Mouse (Mus musculus): ENCODE measurements around the gene Oaf. TPM values are rescaled to one million over a fixed set of nuclear protein-coding genes. Genes with fewer than 3 reads are reported as not detected.

Oaf gene
- total and polyA plus RNA-seq, 3 experiments: not detected

DNA sequence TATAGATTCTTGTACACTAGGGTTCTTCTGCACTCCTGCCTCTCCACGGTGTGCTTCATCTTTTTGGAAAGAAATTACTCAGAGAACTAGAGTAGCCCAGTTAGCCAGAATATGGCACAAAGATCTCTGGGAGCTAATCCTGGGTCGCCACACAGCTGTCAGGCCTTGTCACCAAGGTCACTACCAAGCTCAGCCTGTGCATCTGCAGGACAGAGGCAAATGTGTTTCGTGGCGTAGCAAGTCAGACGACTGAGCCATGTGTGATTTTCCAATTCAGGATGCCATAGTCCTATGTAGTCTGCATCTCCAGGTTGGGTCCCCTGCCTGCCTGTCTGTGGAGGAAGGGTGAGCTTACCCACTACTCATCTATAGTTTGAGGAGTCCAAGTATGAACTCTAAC, 6.7 kb downstream of the Oaf start:
- H3K4me2 ChIP-seq (ENCODE audit: insufficient read depth, low read depth, poor library complexity, severe bottlenecking): no peak overlapping the region

DNA sequence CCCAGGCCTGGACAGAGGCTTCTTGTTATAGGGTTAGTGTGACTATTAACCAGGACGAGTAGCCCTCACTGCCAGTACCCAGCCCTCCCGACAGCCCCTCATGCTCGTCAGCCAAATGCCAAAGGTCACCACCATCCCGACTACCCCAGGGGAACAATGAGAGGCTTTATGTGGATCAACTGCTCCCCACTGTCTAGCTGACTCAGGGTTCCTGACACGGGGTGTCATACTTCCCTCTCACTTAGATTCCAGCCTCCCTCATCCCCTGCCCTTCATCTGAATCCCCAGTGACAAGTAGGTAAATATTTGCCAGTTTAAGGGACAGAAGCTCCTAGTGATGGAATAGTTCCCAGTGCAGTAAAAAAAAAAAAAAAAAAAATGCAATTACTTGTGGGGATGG, 7.4 kb downstream of the Oaf start:
- no peaks in the 10 kb centered on the region for H3K4me1 ChIP-seq (ENCODE audit: control insufficient read depth in 1 of 2, insufficient read depth in 2 of 2)
- no peaks in the 10 kb centered on the region for H3K9me3 ChIP-seq (replicated peaks; ENCODE audit: low read length)
- DNase-seq (ENCODE audit: extremely low read depth): no peak
- H3K27ac ChIP-seq (ENCODE audit: insufficient read depth, low read depth): no peak overlapping the region
- H3K4me2 ChIP-seq (ENCODE audit: insufficient read depth, low read depth, poor library complexity, severe bottlenecking): no peak overlapping the region
- dilution Hi-C loops (cut with MboI; ENCODE audit: extremely low pct_ligation_motif_present, extremely low pct_unique_long_range_greater_than_20kb, low sequenced_read_pairs) (no loop called here), in situ Hi-C loops (cut with MboI; ENCODE audit: low pct_ligation_motif_present, low pct_unique_long_range_greater_than_20kb, low sequenced_read_pairs) (no loop called here)
- no peaks in the 10 kb centered on the region for H3K36me3 ChIP-seq (replicated peaks in 1 of 2; ENCODE audit: control insufficient read depth in 1 of 2, insufficient read depth in 1 of 2, low read length in 1 of 2)
- no peak overlapping the region for H3K4me3 ChIP-seq (replicated peaks in 1 of 3; ENCODE audit: low read depth in 2 of 3, low read length in 2 of 3, poor library complexity in 1 of 3)
- no peak for TF ChIP-seq ZNF384 (IDR thresholded peaks at IDR 0.05; ENCODE audit: low read depth, low read length)
- TF ChIP-seq ELF1 (IDR thresholded peaks at IDR 0.05; ENCODE audit: low read depth, low read length): no peak
- no peak for TF ChIP-seq MAZ (IDR thresholded peaks at IDR 0.05; ENCODE audit: low read depth, low read length)
- TF ChIP-seq CHD2 (IDR thresholded peaks at IDR 0.05; ENCODE audit: low read length): no peak
- TF ChIP-seq MEF2A (IDR thresholded peaks at IDR 0.05; ENCODE audit: borderline replicate concordance, low read depth, low read length): no peak
- no peak for TF ChIP-seq USF2 (conservative IDR thresholded peaks at IDR 0.05; ENCODE audit: low read depth, low read length)
- no peak for TF ChIP-seq NELFE (IDR thresholded peaks at IDR 0.05; ENCODE audit: low read depth, low read length)
- H3K79me2 ChIP-seq (replicated peaks; ENCODE audit: control insufficient read depth, extremely low read depth, insufficient read depth, poor library complexity, severe bottlenecking): no peaks in the 10 kb centered on the region
- no peak overlapping the region for H3K9ac ChIP-seq (ENCODE audit: insufficient read depth, low read depth)
- peaks cover 17% of the 10 kb centered on the region for H3K27me3 ChIP-seq (replicated peaks)

More for the DNA sequence above, 6.7 kb downstream of the Oaf start:
- Histone ChIP-seq H3K79me2 (replicated peaks; ENCODE audit: control insufficient read depth, extremely low read depth, insufficient read depth, poor library complexity, severe bottlenecking) (no peaks in the 10 kb centered on the region), H3K9me3 (replicated peaks; ENCODE audit: low read length) (no peaks in the 10 kb centered on the region), H3K4me3 (replicated peaks in 1 of 3; ENCODE audit: low read depth in 2 of 3, low read length in 2 of 3, poor library complexity in 1 of 3) (no peak overlapping the region), H3K9ac (ENCODE audit: insufficient read depth, low read depth) (no peak overlapping the region), H3K27ac (ENCODE audit: insufficient read depth, low read depth) (no peak overlapping the region), H3K4me1 (ENCODE audit: control insufficient read depth in 1 of 2, insufficient read depth in 2 of 2) (no peaks in the 10 kb centered on the region), H3K27me3 (replicated peaks) (peaks cover 13% of the 10 kb centered on the region), H3K36me3 (replicated peaks in 1 of 2; ENCODE audit: control insufficient read depth in 1 of 2, insufficient read depth in 1 of 2, low read length in 1 of 2) (no peaks in the 10 kb centered on the region)
- in situ Hi-C loops (cut with MboI; ENCODE audit: low pct_ligation_motif_present, low pct_unique_long_range_greater_than_20kb, low sequenced_read_pairs): no loop called here
- no peak for DNase-seq (ENCODE audit: extremely low read depth)
- no peak for TF ChIP-seq SIN3A (IDR thresholded peaks at IDR 0.05; ENCODE audit: low read length)
- no peak for TF ChIP-seq ZKSCAN1 (IDR thresholded peaks at IDR 0.05; ENCODE audit: borderline replicate concordance, low read depth, low read length)
- no peak for TF ChIP-seq MAX (IDR thresholded peaks at IDR 0.05; ENCODE audit: low read length)
- no peak for TF ChIP-seq CHD1 (IDR thresholded peaks at IDR 0.05; ENCODE audit: low read depth, low read length)
- no peak for TF ChIP-seq EP300 (IDR thresholded peaks at IDR 0.05; ENCODE audit: low read length)
- no peak for TF ChIP-seq MAZ (IDR thresholded peaks at IDR 0.05; ENCODE audit: low read depth, low read length)
- no peak for TF ChIP-seq ETS1 (conservative IDR thresholded peaks at IDR 0.05; ENCODE audit: low read depth, low read length)
- TF ChIP-seq CHD2 (IDR thresholded peaks at IDR 0.05; ENCODE audit: low read length): no peak
- no peak for TF ChIP-seq PAX5 (IDR thresholded peaks at IDR 0.05; ENCODE audit: low read length)
- no peak for TF ChIP-seq MEF2A (IDR thresholded peaks at IDR 0.05; ENCODE audit: borderline replicate concordance, low read depth, low read length)
- TF ChIP-seq HCFC1 (IDR thresholded peaks at IDR 0.05; ENCODE audit: low read depth, low read length): no peak
- TF ChIP-seq USF2 (conservative IDR thresholded peaks at IDR 0.05; ENCODE audit: low read depth, low read length): no peak
- no peak for TF ChIP-seq BHLHE40 (IDR thresholded peaks at IDR 0.05; ENCODE audit: low read depth, low read length)
- TF ChIP-seq SMC3 (IDR thresholded peaks at IDR 0.05; ENCODE audit: low read depth, low read length): no peak
- TF ChIP-seq E2F4 (IDR thresholded peaks at IDR 0.05; ENCODE audit: insufficient replicate concordance, low read depth, low read length): no peak
- TF ChIP-seq ZNF384 (IDR thresholded peaks at IDR 0.05; ENCODE audit: low read depth, low read length): no peak
- dilution Hi-C loops (cut with MboI; ENCODE audit: extremely low pct_ligation_motif_present, extremely low pct_unique_long_range_greater_than_20kb, low sequenced_read_pairs): no loop called here

All from CH12.LX (cell line).